Mouse (Mus musculus): ENCODE data around the gene Dek. TPM values are rescaled to one million over a fixed set of nuclear protein-coding genes. Genes with fewer than 3 reads are reported as not detected.

The Dek gene
- polyA plus RNA-seq, 2 experiments: 167 to 330 TPM

DNA sequence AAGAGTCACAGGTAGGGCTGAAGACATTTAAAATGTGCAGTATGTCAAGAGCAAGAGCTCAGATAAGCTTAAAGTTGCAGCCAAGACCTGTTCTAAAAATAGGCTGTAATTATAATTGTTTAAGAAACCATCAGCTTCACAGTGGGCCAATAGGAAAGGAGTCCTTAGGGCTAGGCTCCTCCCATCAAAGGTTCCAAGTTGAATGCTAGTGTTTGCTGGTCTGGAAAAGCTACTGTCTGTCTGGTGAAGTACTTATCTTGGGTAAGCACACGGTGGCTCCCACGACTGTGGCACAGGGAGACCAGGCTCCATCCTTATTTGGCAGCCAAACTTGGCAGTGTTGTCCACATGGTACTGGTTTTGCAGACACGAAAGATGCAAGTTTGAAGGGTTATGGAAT lies 6.9 kb upstream of the Dek start:
- TF ChIP-seq CTCF (IDR thresholded peaks at IDR 0.05; ENCODE audit: low read depth) (peak; percentile 21; the same call in 1 of the 2 replicates), EP300 (IDR thresholded peaks at IDR 0.05; ENCODE audit: low read depth) (peak; percentile 82)
- H3K27ac ChIP-seq: peak overlapping the region; percentile 97

DNA sequence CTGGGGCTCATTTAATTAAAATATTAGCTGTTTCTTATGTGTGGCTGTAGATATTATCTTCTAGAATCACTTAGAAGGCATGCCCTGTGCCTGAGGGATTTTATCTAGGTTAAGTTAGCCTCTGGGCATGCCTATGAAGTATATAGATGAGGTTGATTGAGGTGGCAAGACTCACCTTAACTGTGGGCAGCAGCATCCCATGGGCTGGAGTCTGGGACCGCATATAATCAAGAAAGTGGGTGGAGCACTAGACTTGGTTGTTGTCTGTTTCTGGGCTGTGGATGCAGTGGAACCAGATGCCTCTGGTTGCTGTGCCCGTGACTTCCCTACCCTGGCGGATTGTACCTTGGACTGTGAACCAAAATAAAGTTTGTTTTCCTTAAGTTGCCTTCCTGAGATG lies 6.1 kb upstream of the Dek start:
- H3K27me3 ChIP-seq (ENCODE audit: control insufficient read depth, insufficient read depth, low read length): no peaks in the 10 kb centered on the region
- peak overlapping the region; percentile 97 for H3K27ac ChIP-seq
- ATAC-seq (ENCODE audit: insufficient read depth) (peak; percentile 5; the same call in 1 of the 2 replicates), DNase-seq (ENCODE audit: low read depth in 3 of 3, low spot score in 3 of 3) (peak in 1 of 3 experiments; percentile 60)
- H3K4me1 ChIP-seq (replicated peaks; ENCODE audit: control insufficient read depth in 2 of 2, insufficient read depth in 2 of 2, low read length in 1 of 2): peaks cover 78 to 87% of the 10 kb centered on the region in 2 experiments
- TF ChIP-seq CTCF (IDR thresholded peaks at IDR 0.05; ENCODE audit: low read depth): no peak
- no peak for TF ChIP-seq EP300 (IDR thresholded peaks at IDR 0.05; ENCODE audit: low read depth)
- WGBS (ENCODE audit: insufficient replicate concordance): 53% methylated on average over 3 of the region's 3 CpGs
- peak overlapping the region; percentile 65 for H3K9ac ChIP-seq (replicated peaks)
- no peaks in the 10 kb centered on the region for H3K9me3 ChIP-seq (ENCODE audit: control insufficient read depth, low read length)
- H3K4me3 ChIP-seq (ENCODE audit: insufficient read depth in 1 of 2, low read depth in 2 of 2, low read length in 2 of 2): peak overlapping the region in 1 of 2 experiments; percentile 25; a peak in 2 of 4 replicates
- no peaks in the 10 kb centered on the region for H3K36me3 ChIP-seq (replicated peaks; ENCODE audit: control insufficient read depth, insufficient read depth, low read depth)
- peak overlapping the region; percentile 96 for H3K4me2 ChIP-seq (ENCODE audit: low read depth)

More for the DNA sequence above, 6.9 kb upstream of the Dek start:
- ATAC-seq (ENCODE audit: insufficient read depth) (peak; percentile 80), DNase-seq (ENCODE audit: low read depth in 3 of 3, low spot score in 3 of 3) (peak; percentile 83 to 95 (median 83))
- Histone ChIP-seq H3K4me3 (ENCODE audit: insufficient read depth in 1 of 2, low read depth in 2 of 2, low read length in 2 of 2) (0 out of 4 replicates have a peak overlapping the region, but pooled peaks of 1 of the 2 experiments have one; percentile 6), H3K27me3 (ENCODE audit: control insufficient read depth, insufficient read depth, low read length) (no peaks in the 10 kb centered on the region), H3K9ac (replicated peaks) (peak overlapping the region; percentile 65), H3K4me1 (replicated peaks; ENCODE audit: control insufficient read depth in 2 of 2, insufficient read depth in 2 of 2, low read length in 1 of 2) (peaks cover 69 to 80% of the 10 kb centered on the region in 2 experiments), H3K36me3 (replicated peaks; ENCODE audit: control insufficient read depth, insufficient read depth, low read depth) (no peaks in the 10 kb centered on the region), H3K4me2 (ENCODE audit: low read depth) (peak overlapping the region; percentile 96), H3K9me3 (ENCODE audit: control insufficient read depth, low read length) (no peaks in the 10 kb centered on the region)
- WGBS (ENCODE audit: insufficient replicate concordance): 14% methylated on average over 3 of the region's 3 CpGs

DNA sequence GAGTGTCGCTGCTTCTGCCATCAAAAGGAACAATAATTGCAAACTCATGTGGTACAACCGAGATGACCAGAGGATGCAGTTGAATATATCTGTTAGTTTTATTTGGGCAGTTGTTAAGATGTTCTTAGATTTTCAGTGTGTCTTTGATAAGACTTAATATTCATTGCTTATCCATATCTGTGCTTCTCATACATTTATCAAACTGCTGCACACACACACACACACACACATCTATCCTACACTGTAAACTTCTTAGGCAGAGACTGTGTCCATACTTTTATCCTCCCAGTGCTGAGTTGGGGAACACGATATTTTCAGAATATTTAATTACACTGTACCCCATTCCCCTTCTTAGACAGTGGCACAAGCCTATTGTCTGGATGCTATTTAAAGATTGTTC lies 5.2 kb upstream of the Dek start:
- Histone ChIP-seq H3K9ac (replicated peaks) (peak overlapping the region; percentile 65), H3K36me3 (replicated peaks; ENCODE audit: control insufficient read depth, insufficient read depth, low read depth) (no peaks in the 10 kb centered on the region), H3K4me1 (replicated peaks; ENCODE audit: control insufficient read depth in 2 of 2, insufficient read depth in 2 of 2, low read length in 1 of 2) (peaks cover 76 to 80% of the 10 kb centered on the region in 2 experiments), H3K4me2 (ENCODE audit: low read depth) (peak overlapping the region; percentile 96), H3K27me3 (ENCODE audit: control insufficient read depth, insufficient read depth, low read length) (no peaks in the 10 kb centered on the region), H3K4me3 (ENCODE audit: insufficient read depth in 1 of 2, low read depth in 2 of 2, low read length in 2 of 2) (peak overlapping the region in 1 of 2 experiments; percentile 25; a peak in 2 of 4 replicates), H3K9me3 (ENCODE audit: control insufficient read depth, low read length) (no peaks in the 10 kb centered on the region), H3K27ac (peak overlapping the region; percentile 97)
- ATAC-seq (ENCODE audit: insufficient read depth) (peak; percentile 58), DNase-seq (ENCODE audit: low read depth in 3 of 3, low spot score in 3 of 3) (peak in 1 of 3 experiments; percentile 65)
- TF ChIP-seq CTCF (IDR thresholded peaks at IDR 0.05; ENCODE audit: low read depth) (no peak), EP300 (IDR thresholded peaks at IDR 0.05; ENCODE audit: low read depth) (peak; percentile 93)
- WGBS (ENCODE audit: insufficient replicate concordance): 28% methylated on average over 3 of the region's 3 CpGs

DNA sequence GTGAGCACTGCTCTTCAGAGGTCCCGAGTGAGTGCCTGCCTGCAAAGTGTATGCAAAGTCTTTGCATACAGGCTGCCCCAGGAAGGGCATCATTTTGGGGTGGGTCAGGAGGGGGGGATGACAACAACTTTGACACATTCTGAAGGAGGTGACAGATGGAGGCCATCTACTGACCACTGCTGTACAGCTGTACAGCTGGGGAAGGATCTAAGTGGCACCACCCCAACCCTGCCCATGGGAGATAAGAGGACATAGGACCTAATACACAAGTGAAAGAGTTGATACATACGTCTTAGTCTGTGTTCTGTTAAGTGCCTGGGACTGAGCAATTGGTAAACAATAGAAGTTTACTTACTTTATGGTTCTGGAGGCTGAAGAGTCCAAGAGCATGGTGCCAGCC lies 3.2 kb upstream of the Dek start:
- peak overlapping the region; percentile 79 for H3K9ac ChIP-seq (replicated peaks)
- DNase-seq (ENCODE audit: low read depth in 3 of 3, low spot score in 3 of 3): peak; percentile 69 to 78 (median 78)

DNA sequence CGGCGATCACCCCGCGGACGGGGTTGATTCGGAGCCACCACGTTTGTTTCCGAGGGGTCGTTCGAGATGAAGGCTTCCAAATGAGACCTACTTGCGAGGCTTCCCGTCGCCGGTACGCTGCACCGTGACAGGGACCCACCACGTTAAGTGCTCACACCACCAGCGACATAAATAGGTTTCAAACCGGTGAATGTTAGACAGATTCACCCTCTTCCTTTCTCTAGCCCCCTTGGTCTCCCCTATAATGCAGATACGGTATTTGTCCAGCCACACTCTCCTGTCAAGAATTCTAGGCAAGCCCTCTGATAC lies 533 bp upstream of the Dek start:
- peaks cover 55 to 60% of the 10 kb centered on the region in 2 experiments for H3K4me1 ChIP-seq (replicated peaks; ENCODE audit: control insufficient read depth in 2 of 2, insufficient read depth in 2 of 2, low read length in 1 of 2)
- H3K27ac ChIP-seq: peak overlapping the region; percentile 97
- DNase-seq (ENCODE audit: low read depth in 3 of 3, low spot score in 3 of 3) (no peak), ATAC-seq (ENCODE audit: insufficient read depth) (no peak)
- no peaks in the 10 kb centered on the region for H3K9me3 ChIP-seq (ENCODE audit: control insufficient read depth, low read length)
- peak overlapping the region; percentile 100 for H3K9ac ChIP-seq (replicated peaks)
- H3K36me3 ChIP-seq (replicated peaks; ENCODE audit: control insufficient read depth, insufficient read depth, low read depth): peaks cover 22% of the 10 kb centered on the region
- peak overlapping the region; percentile 96 for H3K4me2 ChIP-seq (ENCODE audit: low read depth)
- WGBS (ENCODE audit: insufficient replicate concordance): under 1% methylated on average over 20 of the region's 20 CpGs
- H3K27me3 ChIP-seq (ENCODE audit: control insufficient read depth, insufficient read depth, low read length): no peaks in the 10 kb centered on the region
- peak overlapping the region; percentile 96 to 100 for H3K4me3 ChIP-seq (ENCODE audit: insufficient read depth in 1 of 2, low read depth in 2 of 2, low read length in 2 of 2)
- TF ChIP-seq CTCF (IDR thresholded peaks at IDR 0.05; ENCODE audit: low read depth): no peak
- TF ChIP-seq EP300 (IDR thresholded peaks at IDR 0.05; ENCODE audit: low read depth): no peak

More for the DNA sequence above, 3.2 kb upstream of the Dek start:
- no peaks in the 10 kb centered on the region for H3K9me3 ChIP-seq (ENCODE audit: control insufficient read depth, low read length)
- H3K4me1 ChIP-seq (replicated peaks; ENCODE audit: control insufficient read depth in 2 of 2, insufficient read depth in 2 of 2, low read length in 1 of 2): peaks cover 71% of the 10 kb centered on the region in 2 experiments
- H3K27ac ChIP-seq: peak overlapping the region; percentile 97
- peaks cover 1% of the 10 kb centered on the region for H3K36me3 ChIP-seq (replicated peaks; ENCODE audit: control insufficient read depth, insufficient read depth, low read depth)
- peak; percentile 70 for ATAC-seq (ENCODE audit: insufficient read depth)
- peak overlapping the region; percentile 96 for H3K4me2 ChIP-seq (ENCODE audit: low read depth)
- TF ChIP-seq EP300 (IDR thresholded peaks at IDR 0.05; ENCODE audit: low read depth) (peak; percentile 91), CTCF (IDR thresholded peaks at IDR 0.05; ENCODE audit: low read depth) (no peak)
- 28% methylated on average over 2 of the region's 2 CpGs for WGBS (ENCODE audit: insufficient replicate concordance)
- H3K4me3 ChIP-seq (ENCODE audit: insufficient read depth in 1 of 2, low read depth in 2 of 2, low read length in 2 of 2): peak overlapping the region; percentile 35 to 36
- H3K27me3 ChIP-seq (ENCODE audit: control insufficient read depth, insufficient read depth, low read length): no peaks in the 10 kb centered on the region
